Mouse (Mus musculus) regulatory T cell (primary cell): ENCODE data around the gene Agtpbp1.

ENCODE experiments used
- in situ Hi-C: fragments of 300-600 bp; cut with MboI, MseI; formaldehyde crosslinking; loops from one replicate; pipeline ENCODE4 v1.15.1; 2025; ENCODE audit warnings: high pct_unique_total_duplicates

Agtpbp1 gene

GRCm38 (mm10) chr13:59431124-59431864 lies 153.7 kb downstream of the Agtpbp1 start:
- in situ Hi-C loops, result no loop called here

GRCm38 (mm10) chr13:59429369-59429768 lies 155.7 kb downstream of the Agtpbp1 start:
- in situ Hi-C loops, result no loop called here

GRCm38 (mm10) chr13:59423871-59424270 lies 161.2 kb downstream of the Agtpbp1 start:
- in situ Hi-C loops, result no loop called here

- in situ Hi-C loops, result no loop called here
Measured at GRCm38 (mm10) chr13:59416530-59417230, 168.3 kb downstream of the Agtpbp1 start.

- in situ Hi-C loops, result no loop called here
Measured at GRCm38 (mm10) chr13:59413885-59414284, 171.1 kb downstream of the Agtpbp1 start.

- in situ Hi-C loops, result no loop called here
Measured at GRCm38 (mm10) chr13:59412672-59413071, 172.4 kb downstream of the Agtpbp1 start.

GRCm38 (mm10) chr13:59407182-59407581 lies 177.8 kb downstream of the Agtpbp1 start:
- in situ Hi-C loops, result no loop called here

- in situ Hi-C loops, result no loop called here
Measured at GRCm38 (mm10) chr13:59402026-59402775, 182.8 kb downstream of the Agtpbp1 start.

GRCm38 (mm10) chr13:59397571-59397970 lies 187.5 kb downstream of the Agtpbp1 start:
- in situ Hi-C loops, result no loop called here
